Mouse (Mus musculus) olfactory bulb, adult 2 months (tissue): ENCODE measurements around the gene Iqca.

Experiments
- CTCF ChIP-seq: fragments of 200-500 bp; IDR thresholded peaks from 2 replicates; pipeline ENCODE4 v1.5.1; 2012; ENCODE audit warnings: low read depth, mild to moderate bottlenecking, low read length, moderate library complexity; ENCODE audit not compliant: insufficient read depth
- POLR2A ChIP-seq: fragments of 200-500 bp; IDR thresholded peaks from 2 replicates; pipeline ENCODE4 v1.6.1; 2012; ENCODE audit warnings: mild to moderate bottlenecking, low read depth, low read length, moderate library complexity; ENCODE audit not compliant: insufficient read depth

- no peak for TF ChIP-seq POLR2A
- no peak for TF ChIP-seq CTCF
Observed at GRCm38 (mm10) chr1:90009188-90009587, 144.0 kb downstream of the Iqca start.
